Mouse (Mus musculus) thymus, postnatal 14 days (tissue): ENCODE measurements at regions not wholly inside any gene's neighbourhood (a gene's known extent, or its start where the extent isn't known, plus 50 kb on each side); places are given as distances from the start of the nearest gene placed in this dataset.
A peak's percentile ranks its signal among the peaks of the same experiment; 100 is the strongest.

Experiments
- DNase-seq: peaks from one replicate; pipeline ENCODE4 v3.0.0; 2021

- no peak for DNase-seq
Observed at GRCm38 (mm10) chr17:87531411-87532157, 84.8 kb upstream of the Calm2 start.

GRCm38 (mm10) chr17:87532158-87532545 lies 85.4 kb upstream of the Calm2 start:
- no peak for DNase-seq

DNA sequence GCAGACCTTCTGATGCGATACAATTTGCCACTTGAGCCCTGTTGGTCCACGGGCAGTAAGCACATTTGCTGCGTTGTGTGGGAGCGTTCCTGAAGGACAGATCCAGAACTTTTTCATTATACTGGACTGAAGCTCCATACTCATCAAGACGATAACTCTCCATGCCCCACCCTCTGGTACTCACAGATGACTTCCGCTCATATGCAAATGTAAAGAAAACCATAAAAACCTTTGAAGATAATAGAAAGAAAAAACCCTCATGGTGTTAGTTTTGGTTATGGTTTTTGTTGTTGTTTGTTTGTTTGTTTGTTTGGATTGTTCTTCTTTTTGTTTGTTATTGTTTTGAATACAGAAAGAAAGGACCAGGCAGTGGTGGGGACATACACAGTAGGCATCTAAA lies 86.0 kb upstream of the Calm2 start:
- no peak for DNase-seq

DNA sequence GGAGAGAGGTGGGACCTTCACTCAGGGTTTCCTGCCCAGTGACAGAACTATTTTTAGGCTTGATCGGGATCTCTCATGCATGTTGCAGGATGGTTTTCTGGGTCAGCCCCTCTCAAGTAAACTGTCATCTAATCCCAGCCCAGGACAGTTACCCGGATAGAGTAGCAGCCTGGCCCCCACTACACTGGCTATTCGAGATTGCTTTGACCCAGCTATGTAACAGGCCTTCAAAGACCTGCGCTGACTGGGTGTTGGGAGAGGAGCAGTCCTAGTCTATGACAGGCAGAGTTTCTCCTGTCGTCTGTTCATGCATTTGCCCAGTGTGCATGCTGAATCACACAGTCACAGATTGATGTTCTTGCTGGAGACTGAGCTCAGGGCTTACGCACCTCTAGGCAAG lies 86.2 kb upstream of the Epcam start:
- DNase-seq: no peak

DNA sequence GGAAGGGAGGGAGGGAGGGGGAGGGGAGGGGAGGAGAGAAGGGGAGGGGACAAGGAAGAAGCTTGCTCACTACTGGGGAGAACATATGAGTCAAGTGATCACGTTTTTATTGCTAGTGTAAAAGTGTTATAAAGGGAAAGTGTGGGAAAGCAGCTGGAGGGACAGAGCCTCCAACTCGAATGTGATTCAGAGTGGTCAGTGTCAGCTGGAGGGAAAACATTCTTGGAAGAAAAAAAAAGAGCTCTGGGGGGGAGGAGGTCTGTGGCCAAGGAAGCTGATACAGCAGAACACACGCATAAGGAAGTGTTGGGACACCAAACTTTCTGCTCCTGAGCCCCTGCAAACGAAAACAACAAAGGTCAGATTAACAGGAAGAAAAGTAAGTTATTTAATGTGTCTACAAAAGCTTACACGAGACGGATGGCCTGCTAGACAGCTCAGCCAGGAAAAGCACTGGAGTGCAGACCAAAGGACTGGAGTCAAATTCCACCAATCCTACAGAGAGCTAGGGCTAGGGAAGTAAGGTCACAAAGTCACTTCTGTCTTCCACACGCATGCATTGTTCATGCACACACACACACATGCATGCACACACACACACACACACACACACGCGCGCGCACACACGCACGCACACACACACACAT lies 85.1 kb upstream of the Epcam start:
- DNase-seq: no peak

DNA sequence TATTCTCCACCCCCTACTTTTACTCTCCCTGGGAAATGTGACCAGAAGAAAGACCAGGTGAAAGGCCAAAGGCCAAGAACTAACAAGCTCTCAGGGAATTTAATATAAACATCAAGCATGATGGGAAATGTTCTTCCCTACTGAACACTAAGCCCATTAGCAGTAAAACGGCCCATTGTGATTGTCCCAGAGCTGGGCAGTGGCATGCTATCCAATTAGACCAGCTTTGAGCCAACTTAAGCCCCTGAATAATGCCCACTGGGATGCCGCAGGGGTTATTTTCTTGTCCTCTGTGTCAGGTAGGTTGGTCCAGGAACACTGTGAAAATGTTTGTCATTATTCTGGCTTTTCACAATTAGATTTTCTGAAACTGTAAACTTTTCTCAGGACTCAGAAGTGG lies 81.2 kb upstream of the Epcam start:
- DNase-seq: no peak

DNA sequence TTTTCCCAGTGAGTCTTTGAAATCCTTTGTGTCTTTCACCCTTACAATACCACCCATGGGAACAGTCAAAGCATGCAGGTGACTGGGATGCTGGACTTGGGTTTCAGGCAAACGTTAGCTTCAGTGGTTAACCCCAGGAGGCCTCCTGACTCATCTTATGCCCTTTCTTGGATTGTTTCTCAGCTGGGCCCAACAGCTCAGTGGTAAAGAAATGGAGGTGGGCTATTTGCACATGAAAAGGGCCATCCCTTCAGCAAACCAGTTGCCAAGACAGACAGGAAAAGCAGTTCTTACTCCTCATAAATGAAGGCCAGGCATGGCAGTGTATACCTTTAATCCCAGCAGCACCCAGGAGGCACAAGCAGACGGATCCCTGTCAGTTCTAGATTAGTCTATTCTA lies 77.4 kb upstream of the Epcam start:
- DNase-seq: no peak

DNA sequence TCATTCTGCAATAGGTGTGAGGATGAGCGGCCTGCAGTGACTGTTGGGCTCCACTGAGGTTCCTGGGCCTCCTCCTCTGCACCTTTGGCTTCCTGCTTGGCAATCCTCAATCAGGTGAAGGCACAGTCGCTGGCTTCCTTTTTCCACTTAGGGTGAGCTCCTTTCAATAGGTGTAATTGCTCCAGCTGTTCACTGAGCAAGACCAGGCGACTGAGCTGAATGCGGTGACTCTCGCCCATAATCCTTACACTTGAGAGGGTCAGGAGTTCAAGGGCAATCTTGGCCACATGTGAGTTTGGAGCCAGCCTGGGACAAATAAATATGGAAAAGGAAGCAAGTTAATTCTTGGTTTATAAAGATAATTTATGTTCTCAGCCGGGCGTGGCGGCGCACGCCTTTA lies 76.1 kb upstream of the Epcam start:
- DNase-seq: no peak

DNA sequence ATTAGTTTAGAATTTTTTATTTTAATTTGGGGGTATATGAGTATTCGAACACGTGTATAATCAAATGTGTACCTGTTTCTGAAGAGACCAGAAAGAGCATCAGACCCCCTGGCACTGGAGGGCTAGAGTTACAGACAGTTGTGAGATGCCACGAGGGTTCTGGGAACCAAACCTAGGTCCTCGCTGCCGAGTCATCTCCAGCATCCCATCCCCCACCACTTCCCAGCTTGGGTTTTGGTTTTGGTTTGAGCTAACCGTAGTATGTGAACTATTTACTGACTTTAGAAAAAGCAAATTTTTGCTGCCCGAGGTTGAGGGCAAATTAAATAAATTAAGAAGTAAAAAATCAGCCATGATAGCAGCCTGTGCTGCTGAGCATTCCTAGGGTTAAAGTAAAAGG lies 74.9 kb upstream of the Epcam start:
- DNase-seq: no peak

DNA sequence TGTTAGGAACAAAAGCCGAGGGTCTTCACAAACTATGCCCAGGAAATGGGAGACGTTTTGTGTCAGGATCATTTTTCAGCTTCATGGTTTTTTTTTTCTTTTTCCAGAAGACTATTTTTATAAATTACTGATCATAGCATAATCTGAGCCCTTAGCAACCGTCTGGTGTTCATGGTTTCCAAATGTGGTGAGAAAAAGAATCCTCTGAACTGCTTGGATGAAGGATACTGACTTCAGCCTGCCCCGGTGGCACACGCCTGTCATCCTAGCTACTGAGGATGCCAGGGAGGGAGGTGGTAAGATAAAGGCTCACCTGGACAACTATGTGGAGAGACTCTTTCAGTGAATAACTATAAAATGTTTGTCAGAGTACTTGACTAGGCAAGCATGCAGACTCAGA lies 72.4 kb upstream of the Epcam start:
- no peak for DNase-seq

- DNase-seq: no peak
Observed at GRCm38 (mm10) chr17:87565631-87566030, 70.1 kb upstream of the Epcam start.

- peak; percentile 14 for DNase-seq
Observed at GRCm38 (mm10) chr17:87566296-87566695, 69.5 kb upstream of the Epcam start.

- DNase-seq: no peak
Observed at GRCm38 (mm10) chr17:87566996-87567395, 68.8 kb upstream of the Epcam start.

- no peak for DNase-seq
Observed at GRCm38 (mm10) chr17:87567475-87567874, 68.3 kb upstream of the Epcam start.

DNA sequence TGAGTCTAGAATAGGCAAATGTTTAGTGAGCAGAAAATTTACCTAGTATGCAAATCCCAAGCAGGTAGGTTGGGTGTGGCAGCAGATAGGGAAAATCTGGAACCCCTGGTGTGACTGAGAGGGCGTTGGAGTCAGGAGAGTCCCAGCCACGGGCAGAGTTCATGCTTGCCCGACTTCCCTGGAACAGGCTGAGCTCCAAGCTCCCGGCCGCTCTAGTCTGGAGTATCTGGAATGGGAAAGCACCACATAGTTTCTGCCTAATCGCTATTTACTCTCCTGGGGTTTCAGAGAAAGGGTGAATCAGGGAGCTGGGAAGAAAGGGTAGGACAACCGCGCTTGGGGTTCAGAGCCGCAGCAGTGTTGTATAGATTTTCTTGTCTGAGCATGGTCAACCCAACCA lies 65.8 kb upstream of the Epcam start:
- DNase-seq: no peak

DNA sequence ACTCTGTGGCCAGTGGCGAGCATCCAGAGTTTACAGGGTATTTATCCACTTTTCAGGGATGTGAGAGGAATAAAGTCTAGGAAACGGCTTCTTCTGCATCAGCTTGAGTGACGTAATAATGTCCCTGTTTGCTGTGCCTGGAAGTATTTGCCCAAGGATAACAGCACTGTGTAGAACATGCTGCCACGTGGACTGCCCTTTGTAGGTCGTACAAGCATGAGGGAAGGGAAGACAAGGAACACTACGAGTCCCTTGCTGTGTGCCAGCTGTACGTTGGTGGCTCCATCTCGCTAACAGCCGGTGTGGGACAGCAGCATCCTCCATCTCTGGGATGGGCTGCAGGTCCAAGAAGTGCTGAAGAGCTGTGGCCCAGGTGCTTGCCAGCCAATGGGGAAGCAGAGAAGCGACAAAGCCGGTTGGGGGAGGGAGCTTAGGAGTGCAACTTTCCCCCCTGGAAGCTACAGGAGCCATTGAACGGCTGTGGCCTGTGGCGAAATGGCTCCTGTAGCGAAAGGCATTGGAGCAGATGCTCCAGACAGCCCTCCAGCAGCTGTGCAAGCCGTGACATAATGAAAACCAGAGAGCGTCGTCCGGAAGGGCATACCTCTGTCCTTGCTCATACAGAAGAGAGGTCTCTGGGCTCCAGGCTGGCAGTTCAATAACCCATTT lies 65.0 kb upstream of the Epcam start:
- DNase-seq: no peak

GRCm38 (mm10) chr17:87571345-87571932 lies 64.3 kb upstream of the Epcam start:
- DNase-seq: peak; percentile 89

- no peak for DNase-seq
Observed at GRCm38 (mm10) chr17:87583575-87583974, 52.2 kb upstream of the Epcam start.

DNA sequence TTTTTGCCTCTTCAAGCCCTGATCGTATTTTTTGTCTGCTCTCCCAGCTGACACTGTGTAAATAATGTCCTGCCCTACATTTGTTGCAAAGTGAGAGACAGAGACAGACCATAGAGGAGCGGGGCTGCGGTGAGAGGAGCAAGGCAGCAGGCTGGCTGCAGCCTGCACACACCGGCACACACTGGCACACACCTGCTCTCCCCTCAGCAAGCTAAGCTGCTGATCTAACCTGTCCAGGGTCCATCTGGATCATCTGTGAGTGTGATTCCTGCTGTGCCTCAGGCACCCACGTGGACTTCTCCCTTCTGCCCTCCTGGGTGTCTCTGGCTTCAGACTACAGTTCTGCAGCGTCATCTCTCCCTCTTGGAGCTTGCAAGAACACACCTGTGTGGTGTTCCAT lies 50.4 kb upstream of the Epcam start:
- DNase-seq: no peak
